ENCODE assay signal across 9 mouse cellular contexts in genomic region chr2:19528797-19529196, GRCm38 (mm10). TPM values are rescaled to one million over a fixed set of nuclear protein-coding genes. Genes with fewer than 3 reads are reported as not detected.
A peak's percentile ranks its signal among the peaks of the same experiment; 100 is the strongest.
DNase-seq lines count a peak whose midpoint lies in the region; ATAC-seq and TF ChIP-seq lines count a peak whose summit lies in the region.
"Had no signal": no experiment of that assay in that cellular context is flagged by ENCODE, and none has a peak within 500 bp of the region (broad histone marks: within the 10 kb centered on the region; RNA-seq: fewer than 3 reads in every experiment).

No protein-coding gene starts in this region.

- H3K4me1 ChIP-seq in intestine, embryonic 15.5 days (replicated peaks): no peaks in the 10 kb centered on the region
- no peaks in the 10 kb centered on the region for H3K4me1 ChIP-seq in intestine, embryonic 16.5 days (ENCODE audit: control insufficient read depth, insufficient read depth, low read length)
- no peaks in the 10 kb centered on the region for H3K4me1 ChIP-seq in E14TG2a.4 (replicated peaks; ENCODE audit: low read depth, low read length)
- H3K4me1 ChIP-seq: midbrain, embryonic 12.5 days had no signal

- TF ChIP-seq POLR2A in brain, embryonic 14.5 days (IDR thresholded peaks at IDR 0.05; ENCODE audit: borderline replicate concordance, extremely low read depth, insufficient read depth, insufficient read length, poor library complexity, severe bottlenecking): no peak

- no peak overlapping the region for H3K27ac ChIP-seq in intestine, embryonic 15.5 days
- no peak overlapping the region for H3K27ac ChIP-seq in intestine, embryonic 16.5 days (ENCODE audit: low read length)
- H3K27ac ChIP-seq: midbrain, embryonic 12.5 days had no signal

- H3K36me3 ChIP-seq in intestine, embryonic 15.5 days: no peaks in the 10 kb centered on the region
- H3K36me3 ChIP-seq in intestine, embryonic 16.5 days (ENCODE audit: control insufficient read depth, insufficient read depth, low read length): no peaks in the 10 kb centered on the region
- no peaks in the 10 kb centered on the region for H3K36me3 ChIP-seq in E14TG2a.4 (ENCODE audit: insufficient read depth, low read length)
- H3K36me3 ChIP-seq: midbrain, embryonic 12.5 days had no signal

- H3K27me3 ChIP-seq in intestine, embryonic 15.5 days (replicated peaks): no peaks in the 10 kb centered on the region
- H3K27me3 ChIP-seq in intestine, embryonic 16.5 days (replicated peaks; ENCODE audit: control insufficient read depth, insufficient read depth, low read length): no peaks in the 10 kb centered on the region
- no peaks in the 10 kb centered on the region for H3K27me3 ChIP-seq in E14TG2a.4 (ENCODE audit: insufficient read depth, low read length)

- H3K4me3 ChIP-seq in intestine, embryonic 15.5 days (replicated peaks): no peak overlapping the region
- no peak overlapping the region for H3K4me3 ChIP-seq in intestine, embryonic 16.5 days (ENCODE audit: low read length)
- H3K4me3 ChIP-seq in E14TG2a.4 (replicated peaks; ENCODE audit: low read length): no peak overlapping the region
- H3K4me3 ChIP-seq: midbrain, embryonic 12.5 days had no signal

- peak; percentile 84 for DNase-seq in brain, embryonic 14.5 days (ENCODE audit: low read depth)
- DNase-seq in frontal cortex, postnatal 36 days (ENCODE audit: low spot score in 2 of 2): peak; percentile 46 to 81
- DNase-seq in large intestine, adult 2 months (ENCODE audit: low read depth, low spot score): peak; percentile 32
- no peak for DNase-seq in MN1 (ENCODE audit: low spot score)

- H3K9me3 ChIP-seq in intestine, embryonic 15.5 days: no peaks in the 10 kb centered on the region
- no peaks in the 10 kb centered on the region for H3K9me3 ChIP-seq in intestine, embryonic 16.5 days (ENCODE audit: control insufficient read depth, low read length)
- no peaks in the 10 kb centered on the region for H3K9me3 ChIP-seq in E14TG2a.4 (ENCODE audit: low read length)
- H3K9me3 ChIP-seq: midbrain, embryonic 12.5 days had no signal

- TF ChIP-seq CTCF in E14TG2a.4 (conservative IDR thresholded peaks at IDR 0.05; ENCODE audit: low read length): peak; percentile 68
- peak; percentile 59; the same call in 1 of the 2 replicates for TF ChIP-seq CTCF in brain, embryonic 14.5 days (IDR thresholded peaks at IDR 0.05; ENCODE audit: borderline replicate concordance, extremely low read depth, insufficient read depth, insufficient read length)

- 0 out of 2 replicates have a peak, but pooled peaks have one; percentile 53 for ATAC-seq in intestine, embryonic 15.5 days
- no peak for ATAC-seq in intestine, embryonic 16.5 days
- peak; percentile 95 for ATAC-seq in neutrophil, adult 5-6 weeks (ENCODE audit: extremely low read depth, insufficient number of reproducible peaks, low FRiP score, poor library complexity, severe bottlenecking)

- WGBS in intestine, embryonic 15.5 days: 0% methylated on average over 1 of the region's 1 CpGs
- WGBS in intestine, embryonic 16.5 days: 2% methylated on average over 1 of the region's 1 CpGs
- 2% methylated on average over 1 of the region's 1 CpGs for WGBS in large intestine, adult 2 months

- H3K4me2 ChIP-seq in intestine, embryonic 15.5 days (replicated peaks): no peak overlapping the region
- H3K4me2 ChIP-seq in intestine, embryonic 16.5 days (ENCODE audit: low read depth, low read length): no peak overlapping the region
- H3K4me2 ChIP-seq: midbrain, embryonic 12.5 days had no signal

- no peak overlapping the region for H3K9ac ChIP-seq in intestine, embryonic 15.5 days
- H3K9ac ChIP-seq in intestine, embryonic 16.5 days (ENCODE audit: low read depth, low read length): no peak overlapping the region
- H3K9ac ChIP-seq: midbrain, embryonic 12.5 days had no signal

RNA-seq across cellular contexts. Expression of gene 4921504E06Rik, which starts 24.9 kb away (rescaled TPM):
- polyA plus RNA-seq in intestine, embryonic 15.5 days (2015; fragmentation: Nextera tagmentation; extraction: Ambion mirVana): not detected in 2 replicates
- polyA plus RNA-seq in intestine, embryonic 16.5 days (2015; fragmentation: Nextera tagmentation; extraction: Ambion mirVana): not detected in 2 replicates
- 0.05 and 0.12 TPM in 2 replicates for polyA plus RNA-seq in brain, embryonic 14.5 days (2012; rRNA removed)
- polyA plus RNA-seq in large intestine, adult 2 months (2012; rRNA removed): not detected in 2 replicates
- not detected in 2 replicates for total RNA-seq in neutrophil, adult 5-6 weeks (2017)
- polyA plus RNA-seq: midbrain, embryonic 12.5 days had no signal
